Mouse (Mus musculus) heart, embryonic 14.5 days (tissue): ENCODE data around the gene Fbxw8. TPM values are rescaled to one million over a fixed set of nuclear protein-coding genes. Genes with fewer than 3 reads are reported as not detected.
A peak's percentile ranks its signal among the peaks of the same experiment; 100 is the strongest.

Source experiments
- ATAC-seq: fragments of 200-750 bp; cut with Nextera tagmentation; 2 replicates; pipeline ENCODE4 v1.8.0; 2017; ENCODE audit warnings: low read depth, moderate TSS enrichment; ENCODE audit not compliant: insufficient number of reproducible peaks, insufficient read depth, low FRiP score
- H3K27ac ChIP-seq, 2 experiments: fragments of 200-500 bp in 1 of 2; fragments of 300-500 bp in 1 of 2; sonication (generic) in 1 of 2; replicated peaks in 1 of 2; 2 replicates each; pipeline ENCODE4 v1.5.1; 2012 to 2014; ENCODE audit warnings: low read depth in 2 of 2, low read length in 2 of 2, control low read depth in 1 of 2, mild to moderate bottlenecking in 1 of 2, mixed read lengths in 1 of 2; ENCODE audit not compliant: control insufficient read depth in 1 of 2, insufficient read depth in 1 of 2
- H3K27me3 ChIP-seq: fragments of 300-500 bp; sonication (generic); 2 replicates; pipeline ENCODE4 v1.6.1; 2014; ENCODE audit warnings: mild to moderate bottlenecking, low read length, control low read depth; ENCODE audit not compliant: control insufficient read depth, insufficient read depth
- H3K36me3 ChIP-seq: fragments of 300-500 bp; sonication (generic); 2 replicates; pipeline ENCODE4 v1.6.1; 2014; ENCODE audit warnings: mild to moderate bottlenecking, control low read depth, low read length, mixed read lengths; ENCODE audit not compliant: control insufficient read depth, insufficient read depth
- H3K4me1 ChIP-seq, 2 experiments: fragments of 200-500 bp in 1 of 2; fragments of 300-500 bp in 1 of 2; sonication (generic) in 1 of 2; 2 replicates each; pipeline ENCODE4 v1.6.1; 2012 to 2014; ENCODE audit warnings: low read length in 2 of 2, control low read depth in 1 of 2, mixed read lengths in 1 of 2; ENCODE audit not compliant: control insufficient read depth in 2 of 2, insufficient read depth in 2 of 2
- H3K4me2 ChIP-seq: fragments of 300-500 bp; sonication (generic); 2 replicates; pipeline ENCODE4 v1.6.1; 2014; ENCODE audit warnings: mild to moderate bottlenecking, low read length
- H3K4me3 ChIP-seq, 2 experiments: fragments of 200-500 bp in 1 of 2; fragments of 300-500 bp in 1 of 2; sonication (generic) in 1 of 2; 2 replicates each; pipeline ENCODE4 v1.5.1; 2012 to 2014; ENCODE audit warnings: low read length in 2 of 2, mild to moderate bottlenecking in 2 of 2, control low read depth in 1 of 2, low read depth in 1 of 2, moderate library complexity in 1 of 2; ENCODE audit not compliant: control insufficient read depth in 1 of 2, insufficient read depth in 1 of 2
- H3K9ac ChIP-seq: fragments of 300-500 bp; sonication (generic); 2 replicates; pipeline ENCODE4 v1.6.1; 2014; ENCODE audit warnings: mild to moderate bottlenecking, low read length
- H3K9me3 ChIP-seq: fragments of 300-500 bp; sonication (generic); 2 replicates; pipeline ENCODE4 v1.6.1; 2016; ENCODE audit warnings: low read length, control low read depth; ENCODE audit not compliant: control insufficient read depth
- WGBS: fragments of 180-500 bp; shearing (Covaris S2); extraction: QIAGEN DNeasy Blood & Tissue Kit; methylation state at CpG from one replicate; pipeline ENCODE4 v1.1.7; 2014; 5-methylcytosine and 5-hydroxymethylcytosine counted together
- polyA plus RNA-seq: library from polyadenylated mRNA; unstranded; fragments of >200 nt; fragmentation: Nextera tagmentation; extraction: Ambion mirVana; gene quantifications from 2 replicates; pipeline ENCODE4 v1.2.1, GENCODE M21; 2014

The Fbxw8 gene
- polyA plus RNA-seq, 1 experiment from 2014 or later, result 23.7 TPM

DNA sequence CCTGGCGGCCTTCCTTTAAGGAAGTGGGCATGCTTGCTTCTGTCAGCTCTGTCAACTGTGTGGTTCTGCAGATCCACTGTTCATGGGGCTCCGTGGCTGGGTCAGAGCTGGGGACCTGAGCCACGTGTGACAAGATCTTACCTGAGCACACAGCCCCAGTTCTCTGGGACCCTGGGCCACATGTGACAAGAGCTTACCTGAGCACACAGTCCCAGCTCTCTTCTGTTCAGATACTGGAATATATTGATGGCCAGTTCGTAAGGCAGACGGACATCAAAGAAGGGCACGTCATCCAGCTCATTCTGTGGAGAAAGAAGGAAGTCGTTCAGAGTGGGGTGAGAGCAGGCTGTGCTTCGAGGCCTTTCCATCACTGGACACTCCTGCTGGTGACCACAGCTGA lies 12.8 kb downstream of the Fbxw8 start:
- peaks cover 28 to 34% of the 10 kb centered on the region in 2 experiments for H3K4me1 ChIP-seq

DNA sequence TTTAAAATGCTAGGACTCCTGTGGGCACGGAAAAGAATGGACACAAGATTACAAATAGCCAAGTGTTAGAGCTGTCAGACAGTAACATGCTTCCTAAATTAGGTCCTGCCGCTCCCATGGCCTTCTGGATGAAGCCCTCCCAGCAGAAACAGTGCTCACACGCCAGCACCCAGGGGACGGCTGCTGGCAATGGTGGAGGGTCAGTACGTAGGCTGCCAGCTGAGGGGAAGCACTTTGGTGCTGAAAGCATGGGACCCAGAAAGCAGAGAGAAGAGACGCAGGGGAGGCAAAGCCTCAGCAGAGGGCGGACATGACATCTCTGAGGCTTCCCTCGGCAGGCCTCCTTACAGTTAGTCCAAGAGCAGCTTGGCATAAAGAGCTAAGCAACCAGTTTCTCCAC lies 15.6 kb downstream of the Fbxw8 start:
- H3K4me1 ChIP-seq, result peaks cover 9 to 13% of the 10 kb centered on the region in 2 experiments; a peak in 3 of 4 replicates
- H3K36me3 ChIP-seq, result peaks cover 52% of the 10 kb centered on the region

More for the DNA sequence above, 12.8 kb downstream of the Fbxw8 start:
- Histone ChIP-seq H3K9ac (no peak overlapping the region), H3K36me3 (peaks cover 51% of the 10 kb centered on the region), H3K27ac (no peak overlapping the region), H3K4me2 (no peak overlapping the region), H3K4me3 (no peak overlapping the region), H3K27me3 (no peaks in the 10 kb centered on the region), H3K9me3 (no peaks in the 10 kb centered on the region)
- ATAC-seq, result no peak
- 87% methylated on average over 8 of the region's 8 CpGs for WGBS

DNA sequence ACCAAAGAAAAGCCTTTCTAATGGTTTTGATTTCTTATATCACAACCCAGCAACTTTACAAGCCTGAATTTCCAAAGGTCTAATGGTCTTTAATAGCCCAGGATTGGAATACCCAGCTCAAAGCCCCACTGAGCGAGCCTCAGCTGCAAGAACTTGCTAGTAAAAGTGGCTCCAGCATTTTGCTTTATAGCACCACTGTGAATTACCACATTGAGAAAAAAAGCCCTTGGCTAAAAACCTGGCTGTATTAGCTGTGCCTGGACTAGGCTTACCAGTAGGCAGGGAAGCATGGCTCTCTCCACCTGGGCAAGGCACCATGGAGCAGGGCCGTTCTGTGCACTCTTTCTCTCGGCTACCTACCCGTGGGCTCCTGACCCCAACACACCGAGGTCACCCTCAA lies 18.9 kb downstream of the Fbxw8 start:
- H3K9me3 ChIP-seq, result no peaks in the 10 kb centered on the region
- H3K27ac ChIP-seq, result no peak overlapping the region
- H3K36me3 ChIP-seq, result peaks cover 47% of the 10 kb centered on the region
- H3K4me2 ChIP-seq, result no peak overlapping the region
- H3K27me3 ChIP-seq, result no peaks in the 10 kb centered on the region
- H3K4me1 ChIP-seq, result peaks cover 9 to 21% of the 10 kb centered on the region in 2 experiments
- WGBS, result 91% methylated on average over 5 of the region's 5 CpGs
- no peak for ATAC-seq
- H3K9ac ChIP-seq, result no peak overlapping the region
- H3K4me3 ChIP-seq, result no peak overlapping the region

More for the DNA sequence above, 15.6 kb downstream of the Fbxw8 start:
- Histone ChIP-seq H3K4me2 (no peak overlapping the region), H3K9me3 (no peaks in the 10 kb centered on the region), H3K4me3 (no peak overlapping the region), H3K27ac (no peak overlapping the region), H3K9ac (no peak overlapping the region), H3K27me3 (no peaks in the 10 kb centered on the region)
- 75% methylated on average over 8 of the region's 8 CpGs for WGBS
- no peak for ATAC-seq

GRCm38 (mm10) chr5:118128651-118129050 lies 26.6 kb downstream of the Fbxw8 start:
- Histone ChIP-seq H3K4me1 (peaks cover 32 to 56% of the 10 kb centered on the region in 2 experiments), H3K9ac (no peak overlapping the region), H3K4me3 (no peak overlapping the region), H3K27me3 (no peaks in the 10 kb centered on the region), H3K4me2 (no peak overlapping the region), H3K27ac (peak overlapping the region; percentile 23 to 43; a peak in 3 of 4 replicates), H3K9me3 (no peaks in the 10 kb centered on the region), H3K36me3 (peaks cover 45% of the 10 kb centered on the region)
- WGBS, result 39% methylated on average over 9 of the region's 9 CpGs
- ATAC-seq, result peak; percentile 28

- no peaks in the 10 kb centered on the region for H3K27me3 ChIP-seq
- WGBS, result 13% methylated on average over 6 of the region's 6 CpGs
- H3K4me2 ChIP-seq, result peak overlapping the region; percentile 7; the same call in 1 of the 2 replicates
- no peak overlapping the region for H3K4me3 ChIP-seq
- no peaks in the 10 kb centered on the region for H3K9me3 ChIP-seq
- H3K36me3 ChIP-seq, result peaks cover 45% of the 10 kb centered on the region
- no peak overlapping the region for H3K9ac ChIP-seq
- peaks cover 29 to 52% of the 10 kb centered on the region in 2 experiments for H3K4me1 ChIP-seq
- H3K27ac ChIP-seq, result peak overlapping the region; percentile 23 to 43; a peak in 3 of 4 replicates
- peak; percentile 58 for ATAC-seq
Observed at GRCm38 (mm10) chr5:118128208-118128607, 27.1 kb downstream of the Fbxw8 start.

DNA sequence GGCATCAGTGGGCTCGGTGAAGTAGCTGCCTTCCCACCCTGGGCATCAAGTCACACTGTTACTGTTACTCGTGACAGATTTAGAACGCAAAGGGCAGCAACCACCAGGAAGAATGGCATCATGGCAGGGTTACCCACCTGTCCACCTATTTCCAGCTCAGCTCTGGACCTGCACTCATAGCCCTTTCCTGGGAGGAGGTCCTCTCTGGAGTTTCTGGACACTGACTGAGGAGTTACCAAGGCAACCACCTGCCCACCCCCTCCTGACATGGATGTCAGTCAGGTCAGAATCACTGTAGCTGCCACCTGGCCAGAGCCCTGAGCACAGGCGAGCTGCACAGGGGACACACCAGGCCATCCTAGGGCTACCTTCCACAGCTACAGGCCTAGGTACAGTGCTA lies 28.6 kb downstream of the Fbxw8 start:
- no peak overlapping the region for H3K4me3 ChIP-seq
- no peak overlapping the region for H3K9ac ChIP-seq
- H3K4me1 ChIP-seq, result peaks cover 27 to 52% of the 10 kb centered on the region in 2 experiments
- no peak for ATAC-seq
- H3K27me3 ChIP-seq, result no peaks in the 10 kb centered on the region
- 77% methylated on average over 4 of the region's 4 CpGs for WGBS
- no peak overlapping the region for H3K4me2 ChIP-seq
- H3K9me3 ChIP-seq, result no peaks in the 10 kb centered on the region
- no peak overlapping the region for H3K27ac ChIP-seq
- peaks cover 38% of the 10 kb centered on the region for H3K36me3 ChIP-seq

- 58% methylated on average over 10 of the region's 10 CpGs for WGBS
- no peak overlapping the region for H3K9ac ChIP-seq
- no peaks in the 10 kb centered on the region for H3K27me3 ChIP-seq
- peaks cover 29 to 56% of the 10 kb centered on the region in 2 experiments for H3K4me1 ChIP-seq
- peaks cover 39% of the 10 kb centered on the region for H3K36me3 ChIP-seq
- no peak overlapping the region for H3K4me3 ChIP-seq
- ATAC-seq, result no peak
- H3K27ac ChIP-seq, result no peak overlapping the region
- H3K9me3 ChIP-seq, result no peaks in the 10 kb centered on the region
- no peak overlapping the region for H3K4me2 ChIP-seq
Observed at GRCm38 (mm10) chr5:118123096-118123495, 32.2 kb downstream of the Fbxw8 start.

GRCm38 (mm10) chr5:118121928-118122327 lies 33.3 kb downstream of the Fbxw8 start:
- peaks cover 36% of the 10 kb centered on the region for H3K36me3 ChIP-seq
- no peak overlapping the region for H3K9ac ChIP-seq
- H3K4me1 ChIP-seq, result peaks cover 19 to 45% of the 10 kb centered on the region in 2 experiments
- H3K4me2 ChIP-seq, result no peak overlapping the region
- ATAC-seq, result no peak
- H3K9me3 ChIP-seq, result no peaks in the 10 kb centered on the region
- H3K4me3 ChIP-seq, result no peak overlapping the region
- 85% methylated on average over 4 of the region's 4 CpGs for WGBS
- H3K27me3 ChIP-seq, result no peaks in the 10 kb centered on the region
- H3K27ac ChIP-seq, result no peak overlapping the region
